In the genomic region with DNA sequence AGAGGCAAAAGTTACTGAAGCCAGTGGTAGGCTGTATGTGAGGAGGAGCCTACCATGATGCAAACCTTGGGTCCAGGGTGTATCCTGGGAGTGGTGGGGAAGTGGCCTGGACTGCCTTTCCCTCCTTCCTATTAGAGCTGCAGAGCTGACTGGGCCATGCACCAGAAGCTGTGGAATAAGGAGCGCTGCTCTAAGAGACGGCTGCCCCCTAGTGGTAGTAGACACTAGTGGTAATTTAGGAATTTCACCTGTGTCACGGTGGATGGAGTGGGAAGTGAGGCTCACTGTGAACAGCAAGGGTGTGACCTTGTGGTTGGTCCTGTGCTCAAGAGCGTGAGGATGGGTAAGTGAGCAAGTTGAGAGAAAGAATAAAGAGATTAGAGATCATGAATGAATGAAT, we compare ENCODE assay signal across 8 mouse cellular contexts. TPM values are rescaled to one million over a fixed set of nuclear protein-coding genes. Genes with fewer than 3 reads are reported as not detected.
DNase-seq lines count a peak whose midpoint lies in the region; ATAC-seq and TF ChIP-seq lines count a peak whose summit lies in the region.

No protein-coding gene starts in this region.

- no peak overlapping the region for H3K4me3 ChIP-seq in C2C12 (ENCODE audit: insufficient read depth, poor library complexity, severe bottlenecking)
- H3K4me3 ChIP-seq in limb, embryonic 11.5 days (ENCODE audit: low read depth, low read length): no peak overlapping the region

- peak; percentile 6 for TF ChIP-seq CTCF in C2C12 (IDR thresholded peaks at IDR 0.05; ENCODE audit: control insufficient read depth, insufficient read depth, insufficient read length)

- peak; percentile 61 for DNase-seq in 416B (ENCODE audit: low read depth)
- peak; percentile 19 for DNase-seq in c-Kit-negative CD71-positive TER-119-positive erythroid progenitor cells, embryonic 14.5 days (ENCODE audit: low read depth, low spot score)
- DNase-seq in kidney, adult 18-20 months: peak; percentile 70
- peak; percentile 79 for DNase-seq in limb, embryonic 11.5 days (ENCODE audit: low spot score)
- DNase-seq in retina, embryonic 14.5 days (ENCODE audit: low spot score): peak; percentile 85

- no peak overlapping the region for H3ac ChIP-seq in C2C12 (ENCODE audit: control insufficient read depth, insufficient read length, low read depth)

- H3K9ac ChIP-seq in limb, embryonic 11.5 days (ENCODE audit: low read length): no peak overlapping the region

- 9% methylated on average over 4 of the region's 4 CpGs for WGBS in limb, embryonic 11.5 days

- H3K79me3 ChIP-seq in C2C12 (ENCODE audit: low read depth): no peaks in the 10 kb centered on the region

- H3K4me1 ChIP-seq in limb, embryonic 11.5 days (ENCODE audit: control insufficient read depth, insufficient read depth, low read length): peaks cover 6% of the 10 kb centered on the region; the same call in 1 of the 2 replicates

- no peaks in the 10 kb centered on the region for H3K79me2 ChIP-seq in C2C12 (ENCODE audit: control insufficient read depth, insufficient read depth)

- ATAC-seq in erythroblast, adult 5-6 weeks (replicated peaks; ENCODE audit: low FRiP score, poor library complexity, severe bottlenecking): peak; percentile 72; the same call in 1 of the 2 replicates
- ATAC-seq in limb, embryonic 11.5 days (ENCODE audit: insufficient number of reproducible peaks, low FRiP score, low TSS enrichment, low read depth): no peak
- no peak for ATAC-seq in activated CD4-positive, CD25-positive, alpha-beta regulatory T cell, adult 4 months

- H3K4me2 ChIP-seq in limb, embryonic 11.5 days (ENCODE audit: low read depth, severe bottlenecking): no peak overlapping the region

- H3K27ac ChIP-seq in limb, embryonic 11.5 days (replicated peaks; ENCODE audit: low read depth, low read length): no peak overlapping the region

- peaks cover 61% of the 10 kb centered on the region for H3K27me3 ChIP-seq in C2C12 (ENCODE audit: control insufficient read depth, insufficient read depth, insufficient read length)
- peaks cover 32% of the 10 kb centered on the region for H3K27me3 ChIP-seq in limb, embryonic 11.5 days (ENCODE audit: control insufficient read depth, insufficient read depth, low read length)

- no peaks in the 10 kb centered on the region for H3K9me3 ChIP-seq in limb, embryonic 11.5 days (ENCODE audit: control insufficient read depth, low read length)

- H3K36me3 ChIP-seq in C2C12 (ENCODE audit: control insufficient read depth, insufficient read depth): no peaks in the 10 kb centered on the region
- no peaks in the 10 kb centered on the region for H3K36me3 ChIP-seq in limb, embryonic 11.5 days (ENCODE audit: control insufficient read depth, insufficient read depth, low read length)

TF ChIP-seq in C2C12, 6 proteins besides CTCF, POLR2A, EP300 and RAD21:
- TF ChIP-seq MYOD1 (IDR thresholded peaks at IDR 0.05; ENCODE audit: control insufficient read depth, insufficient read length, low read depth) (no peak), USF1 (IDR thresholded peaks at IDR 0.05; ENCODE audit: low read depth) (no peak), MYOG (IDR thresholded peaks at IDR 0.05; ENCODE audit: control insufficient read depth, extremely low read depth, insufficient read length) (no peak), CEBPB (IDR thresholded peaks at IDR 0.05; ENCODE audit: low read depth) (no peak), FOSL1 (IDR thresholded peaks at IDR 0.05; ENCODE audit: insufficient read depth, low read length, poor library complexity, severe bottlenecking) (no peak), MAX (IDR thresholded peaks at IDR 0.05) (no peak)

RNA-seq across cellular contexts. Expression of gene Rasd2, which starts 4.2 kb away (rescaled TPM):
- not detected for polyA plus RNA-seq in C2C12 (2012; fragmentation: generic; extraction: Trizol)
- total RNA-seq in erythroblast, adult 5-6 weeks (2015; ENCODE audit: low replicate concordance): not detected in 2 replicates
- total RNA-seq in erythroblast, adult 5-6 weeks (2017; ENCODE audit: low replicate concordance): not detected in 2 replicates
- 0.07 TPM in 1 of 2 replicates, not detected in the other for polyA plus RNA-seq in limb, embryonic 11.5 days (2014; fragmentation: Nextera tagmentation; extraction: Ambion mirVana)
- polyA plus RNA-seq in activated CD4-positive, CD25-positive, alpha-beta regulatory T cell, adult 4 months (2017; shearing (Covaris generic)): under 1 TPM in 1 of 2 experiments, not detected in 1; 0.18 TPM

Comparison
In these comparisons a context has a peak if more than half of its experiments do, and no peak if none do; other contexts are left out.
1. DNase-seq: peak in every context shown above with its lines; median percentile 85 in retina, embryonic 14.5 days; 79 in limb, embryonic 11.5 days; 70 in kidney, adult 18-20 months; 61 in 416B; 19 in c-Kit-negative CD71-positive TER-119-positive erythroid progenitor cells, embryonic 14.5 days.